Mouse (Mus musculus): Measurements from ENCODE around the gene Camta1. TPM values are rescaled to one million over a fixed set of nuclear protein-coding genes. Genes with fewer than 3 reads are reported as not detected.

The Camta1 gene
- polyA plus RNA-seq, 1 experiment: 27.1 TPM

DNA sequence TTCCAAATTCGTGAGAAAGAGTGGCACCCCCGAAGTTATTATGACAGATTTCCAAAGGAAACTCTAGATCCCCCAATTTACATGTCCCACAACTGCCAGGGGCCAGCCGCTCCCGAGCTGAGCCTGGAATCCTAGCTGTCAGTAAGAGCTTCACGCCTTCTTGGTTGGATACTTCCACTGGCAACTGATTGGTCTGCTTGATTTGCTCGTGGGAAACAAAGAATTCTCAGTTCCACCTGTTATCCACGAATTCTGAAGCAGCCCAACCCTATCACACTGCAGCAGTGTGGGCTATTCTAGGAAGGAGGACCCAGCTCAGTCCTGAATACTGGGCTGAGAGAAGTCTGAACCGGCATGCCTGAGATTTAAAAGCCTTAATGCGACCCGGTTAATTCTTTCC lies 755.2 kb downstream of the Camta1 start:
- H3K27me3 ChIP-seq (ENCODE audit: control insufficient read depth, insufficient read depth, low read length): peaks cover 3% of the 10 kb centered on the region; the same call in 1 of the 2 replicates
- H3K4me1 ChIP-seq (replicated peaks; ENCODE audit: control insufficient read depth, insufficient read depth, low read length): peaks cover 7% of the 10 kb centered on the region
- TF ChIP-seq POLR2A (IDR thresholded peaks at IDR 0.05; ENCODE audit: control insufficient read depth, extremely low read depth, insufficient read depth, low read length, poor library complexity) (no peak), CTCF (IDR thresholded peaks at IDR 0.05; ENCODE audit: borderline replicate concordance, control insufficient read depth, extremely low read depth, insufficient read depth, low read length, poor library complexity) (no peak)
- 53% methylated on average over 10 of the region's 10 CpGs for WGBS
- no peaks in the 10 kb centered on the region for H3K36me3 ChIP-seq (ENCODE audit: control insufficient read depth, insufficient read depth, low read length)
- H3K4me3 ChIP-seq (ENCODE audit: control insufficient read depth, insufficient read depth, low read length): no peak overlapping the region
- no peak for DNase-seq
- no peak overlapping the region for H3K27ac ChIP-seq (ENCODE audit: control insufficient read depth, insufficient read depth, low read length)

- peaks cover 7% of the 10 kb centered on the region for H3K4me1 ChIP-seq (replicated peaks; ENCODE audit: control insufficient read depth, insufficient read depth, low read length)
- no peak overlapping the region for H3K4me3 ChIP-seq (ENCODE audit: control insufficient read depth, insufficient read depth, low read length)
- no peak overlapping the region for H3K27ac ChIP-seq (ENCODE audit: control insufficient read depth, insufficient read depth, low read length)
- H3K36me3 ChIP-seq (ENCODE audit: control insufficient read depth, insufficient read depth, low read length): no peaks in the 10 kb centered on the region
- TF ChIP-seq CTCF (IDR thresholded peaks at IDR 0.05; ENCODE audit: borderline replicate concordance, control insufficient read depth, extremely low read depth, insufficient read depth, low read length, poor library complexity): no peak
- no peak for TF ChIP-seq POLR2A (IDR thresholded peaks at IDR 0.05; ENCODE audit: control insufficient read depth, extremely low read depth, insufficient read depth, low read length, poor library complexity)
- no peak for DNase-seq
- WGBS: 82% methylated on average over 6 of the region's 6 CpGs
- H3K27me3 ChIP-seq (ENCODE audit: control insufficient read depth, insufficient read depth, low read length): peaks cover 3% of the 10 kb centered on the region; the same call in 1 of the 2 replicates
Observed at GRCm38 (mm10) chr4:151105886-151106285, 755.8 kb downstream of the Camta1 start.

- peaks cover 7% of the 10 kb centered on the region for H3K4me1 ChIP-seq (replicated peaks; ENCODE audit: control insufficient read depth, insufficient read depth, low read length)
- DNase-seq: no peak
- H3K27ac ChIP-seq (ENCODE audit: control insufficient read depth, insufficient read depth, low read length): no peak overlapping the region
- H3K27me3 ChIP-seq (ENCODE audit: control insufficient read depth, insufficient read depth, low read length): peaks cover 3% of the 10 kb centered on the region; the same call in 1 of the 2 replicates
- WGBS: 92% methylated on average over 10 of the region's 10 CpGs
- no peak overlapping the region for H3K4me3 ChIP-seq (ENCODE audit: control insufficient read depth, insufficient read depth, low read length)
- H3K36me3 ChIP-seq (ENCODE audit: control insufficient read depth, insufficient read depth, low read length): no peaks in the 10 kb centered on the region
- no peak for TF ChIP-seq CTCF (IDR thresholded peaks at IDR 0.05; ENCODE audit: borderline replicate concordance, control insufficient read depth, extremely low read depth, insufficient read depth, low read length, poor library complexity)
- no peak for TF ChIP-seq POLR2A (IDR thresholded peaks at IDR 0.05; ENCODE audit: control insufficient read depth, extremely low read depth, insufficient read depth, low read length, poor library complexity)
Observed at GRCm38 (mm10) chr4:151104147-151104546, 757.5 kb downstream of the Camta1 start.

DNA sequence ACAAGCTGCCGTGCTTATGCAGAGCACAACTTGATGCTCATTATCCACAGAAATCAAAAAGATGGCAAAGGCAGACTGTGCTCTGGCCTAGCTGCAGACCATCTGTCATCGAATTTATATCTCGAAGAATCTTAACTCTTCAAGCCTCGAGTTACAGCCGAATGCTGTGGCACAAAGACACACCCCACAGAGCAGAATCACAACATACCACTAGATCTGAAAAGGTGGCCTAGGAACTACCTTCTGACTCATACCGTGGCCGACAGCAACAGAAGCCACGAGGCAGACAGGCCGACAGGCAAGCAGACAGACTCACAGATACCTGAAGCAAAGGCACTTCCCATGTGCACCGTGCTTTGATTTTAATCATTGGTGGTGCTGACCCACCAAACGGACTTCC lies 758.0 kb downstream of the Camta1 start:
- H3K4me3 ChIP-seq (ENCODE audit: control insufficient read depth, insufficient read depth, low read length): no peak overlapping the region
- no peak for DNase-seq
- H3K36me3 ChIP-seq (ENCODE audit: control insufficient read depth, insufficient read depth, low read length): no peaks in the 10 kb centered on the region
- TF ChIP-seq POLR2A (IDR thresholded peaks at IDR 0.05; ENCODE audit: control insufficient read depth, extremely low read depth, insufficient read depth, low read length, poor library complexity) (no peak), CTCF (IDR thresholded peaks at IDR 0.05; ENCODE audit: borderline replicate concordance, control insufficient read depth, extremely low read depth, insufficient read depth, low read length, poor library complexity) (no peak)
- H3K4me1 ChIP-seq (replicated peaks; ENCODE audit: control insufficient read depth, insufficient read depth, low read length): peaks cover 7% of the 10 kb centered on the region
- no peak overlapping the region for H3K27ac ChIP-seq (ENCODE audit: control insufficient read depth, insufficient read depth, low read length)
- H3K27me3 ChIP-seq (ENCODE audit: control insufficient read depth, insufficient read depth, low read length): peaks cover 3% of the 10 kb centered on the region; the same call in 1 of the 2 replicates
- WGBS: 91% methylated on average over 11 of the region's 11 CpGs

DNA sequence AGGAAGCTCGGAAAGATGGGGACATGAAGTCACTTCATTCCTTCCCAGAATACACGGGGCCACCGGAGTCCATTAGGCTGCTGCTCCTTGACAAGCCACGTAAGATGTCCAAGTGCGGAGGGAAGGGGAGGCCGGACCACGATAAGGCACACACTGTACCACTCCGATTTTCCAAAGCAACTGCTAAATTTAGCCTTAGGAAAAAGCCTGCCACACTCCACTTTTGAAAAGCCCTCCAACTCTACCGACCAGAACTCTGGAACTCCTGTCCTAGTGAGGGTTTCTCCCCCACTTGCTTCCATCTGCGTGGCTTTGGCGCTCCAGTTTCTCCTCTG lies 764.6 kb downstream of the Camta1 start:
- no peak overlapping the region for H3K27ac ChIP-seq (ENCODE audit: control insufficient read depth, insufficient read depth, low read length)
- no peak overlapping the region for H3K4me3 ChIP-seq (ENCODE audit: control insufficient read depth, insufficient read depth, low read length)
- H3K4me1 ChIP-seq (replicated peaks; ENCODE audit: control insufficient read depth, insufficient read depth, low read length): no peaks in the 10 kb centered on the region
- DNase-seq: no peak
- WGBS: 89% methylated on average over 11 of the region's 11 CpGs
- TF ChIP-seq POLR2A (IDR thresholded peaks at IDR 0.05; ENCODE audit: control insufficient read depth, extremely low read depth, insufficient read depth, low read length, poor library complexity) (no peak), CTCF (IDR thresholded peaks at IDR 0.05; ENCODE audit: borderline replicate concordance, control insufficient read depth, extremely low read depth, insufficient read depth, low read length, poor library complexity) (no peak)
- no peaks in the 10 kb centered on the region for H3K36me3 ChIP-seq (ENCODE audit: control insufficient read depth, insufficient read depth, low read length)
- no peaks in the 10 kb centered on the region for H3K27me3 ChIP-seq (ENCODE audit: control insufficient read depth, insufficient read depth, low read length)

GRCm38 (mm10) chr4:151096334-151097103 lies 765.2 kb downstream of the Camta1 start:
- Histone ChIP-seq H3K27ac (ENCODE audit: control insufficient read depth, insufficient read depth, low read length) (no peak overlapping the region), H3K4me3 (ENCODE audit: control insufficient read depth, insufficient read depth, low read length) (no peak overlapping the region), H3K4me1 (replicated peaks; ENCODE audit: control insufficient read depth, insufficient read depth, low read length) (no peaks in the 10 kb centered on the region), H3K36me3 (ENCODE audit: control insufficient read depth, insufficient read depth, low read length) (no peaks in the 10 kb centered on the region), H3K27me3 (ENCODE audit: control insufficient read depth, insufficient read depth, low read length) (no peaks in the 10 kb centered on the region)
- whole genome bisulfite sequencing: 88% methylated on average over 18 of the region's 18 CpGs
- no peak for DNase-seq
- TF ChIP-seq CTCF (IDR thresholded peaks at IDR 0.05; ENCODE audit: borderline replicate concordance, control insufficient read depth, extremely low read depth, insufficient read depth, low read length, poor library complexity) (no peak), POLR2A (IDR thresholded peaks at IDR 0.05; ENCODE audit: control insufficient read depth, extremely low read depth, insufficient read depth, low read length, poor library complexity) (no peak)
